Mouse (Mus musculus) embryonic facial prominence, embryonic 13.5 days (tissue): ENCODE results near the gene Gm17428. TPM values are rescaled to one million over a fixed set of nuclear protein-coding genes. Genes with fewer than 3 reads are reported as not detected.
"Not testable (repeated sequence)": the region's sequence is repeated elsewhere in the genome, so short reads cannot be mapped to it uniquely, and the experiment has no call there.

Experiments used
- ATAC-seq: fragments of 200-750 bp; cut with Nextera tagmentation; 2 replicates; pipeline ENCODE4 v1.8.0; 2017; ENCODE audit warnings: low read depth; ENCODE audit not compliant: insufficient number of reproducible peaks, insufficient read depth, low FRiP score, low TSS enrichment
- H3K27ac ChIP-seq: fragments of 300-500 bp; sonication (generic); 2 replicates; pipeline ENCODE4 v1.5.1; 2015; ENCODE audit warnings: moderate library complexity, mild to moderate bottlenecking, inconsistent platforms
- H3K27me3 ChIP-seq: fragments of 300-500 bp; sonication (generic); 2 replicates; pipeline ENCODE4 v1.6.1; 2015; ENCODE audit warnings: mild to moderate bottlenecking, inconsistent platforms
- H3K36me3 ChIP-seq: fragments of 300-500 bp; sonication (generic); 2 replicates; pipeline ENCODE4 v1.6.1; 2015; ENCODE audit warnings: mild to moderate bottlenecking, inconsistent platforms
- H3K4me1 ChIP-seq: fragments of 300-500 bp; sonication (generic); 2 replicates; pipeline ENCODE4 v1.6.1; 2015; ENCODE audit warnings: inconsistent platforms
- H3K4me2 ChIP-seq: fragments of 300-500 bp; sonication (generic); 2 replicates; pipeline ENCODE4 v1.6.1; 2015; ENCODE audit warnings: moderate library complexity, mild to moderate bottlenecking, inconsistent platforms
- H3K4me3 ChIP-seq: fragments of 300-500 bp; sonication (generic); 2 replicates; pipeline ENCODE4 v1.5.1; 2015; ENCODE audit warnings: mild to moderate bottlenecking, inconsistent platforms
- H3K9ac ChIP-seq: fragments of 300-500 bp; sonication (generic); 2 replicates; pipeline ENCODE4 v1.6.1; 2015; ENCODE audit warnings: mild to moderate bottlenecking, inconsistent platforms
- H3K9me3 ChIP-seq: fragments of 300-500 bp; sonication (generic); 2 replicates; pipeline ENCODE4 v1.6.1; 2016; ENCODE audit warnings: inconsistent platforms
- WGBS: fragments of 180-500 bp; shearing (Covaris S2); methylation state at CpG from one replicate; pipeline ENCODE4 v1.1.7; 2015; ENCODE audit warnings: mixed read lengths; 5-methylcytosine and 5-hydroxymethylcytosine counted together
- polyA plus RNA-seq: library from polyadenylated mRNA; unstranded; fragments of >200 nt; fragmentation: Nextera tagmentation; extraction: Ambion mirVana; gene quantifications from 2 replicates; pipeline ENCODE4 v1.2.1, GENCODE M21; 2015

Gene Gm17428
- polyA plus RNA-seq, 1 experiment from 2014 or later = not detected

DNA sequence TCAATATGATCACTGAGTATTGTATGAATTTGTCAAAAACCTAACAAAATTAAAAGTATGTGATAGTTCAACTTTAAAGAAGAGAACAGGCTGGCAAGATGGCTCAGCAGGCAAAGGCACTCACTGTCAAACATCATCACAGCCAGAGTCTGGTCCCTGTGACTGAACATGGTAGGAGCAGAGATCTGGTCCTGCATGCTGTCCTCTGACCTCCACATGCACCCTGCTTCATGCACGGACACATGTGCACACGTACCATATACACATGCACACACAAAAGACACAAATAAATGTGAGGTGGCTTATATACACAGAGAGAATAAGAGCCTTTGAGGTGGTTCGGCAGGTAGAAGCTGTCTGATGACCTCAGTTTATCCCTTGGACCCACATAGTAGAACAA lies 21.3 kb upstream of the Gm17428 start:
- no peak for ATAC-seq
- H3K9me3 ChIP-seq = no peaks in the 10 kb centered on the region
- no peaks in the 10 kb centered on the region for H3K4me1 ChIP-seq
- no peak overlapping the region for H3K4me3 ChIP-seq
- H3K27ac ChIP-seq = no peak overlapping the region
- no peak overlapping the region for H3K9ac ChIP-seq
- H3K36me3 ChIP-seq = no peaks in the 10 kb centered on the region
- WGBS = 83% methylated on average over 3 of the region's 3 CpGs
- no peaks in the 10 kb centered on the region for H3K27me3 ChIP-seq
- H3K4me2 ChIP-seq = no peak overlapping the region

GRCm38 (mm10) chr14:54956533-54956932 lies 20.2 kb upstream of the Gm17428 start:
- H3K36me3 ChIP-seq = no peaks in the 10 kb centered on the region
- no peak for ATAC-seq
- H3K4me2 ChIP-seq = no peak overlapping the region
- 81% methylated on average over 9 of the region's 9 CpGs for WGBS
- no peaks in the 10 kb centered on the region for H3K9me3 ChIP-seq
- no peaks in the 10 kb centered on the region for H3K27me3 ChIP-seq
- H3K4me1 ChIP-seq = 0 out of 2 replicates have a peak, but pooled peaks cover 3% of the 10 kb centered on the region
- H3K4me3 ChIP-seq = no peak overlapping the region
- no peak overlapping the region for H3K27ac ChIP-seq
- H3K9ac ChIP-seq = no peak overlapping the region

DNA sequence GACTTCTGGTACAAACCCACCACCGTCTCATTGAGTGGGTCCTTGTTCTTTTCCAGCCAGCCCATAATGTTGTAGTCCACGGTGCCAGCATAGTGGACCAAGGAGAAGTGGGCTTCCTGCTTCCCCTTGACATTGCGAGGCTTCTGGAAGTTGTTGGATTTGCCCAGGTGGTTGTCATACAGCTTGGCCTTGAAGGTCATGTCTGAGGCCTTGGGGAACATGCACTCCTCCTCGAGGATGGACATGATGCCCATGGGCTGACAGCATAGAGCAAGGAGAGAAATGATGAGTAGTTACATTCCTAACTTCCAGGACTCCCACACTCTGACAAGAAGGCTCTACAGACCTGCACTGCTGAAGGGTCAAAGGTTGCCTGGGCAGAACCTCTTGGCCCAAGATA lies 18.2 kb upstream of the Gm17428 start:
- H3K27ac ChIP-seq = no peak overlapping the region
- no peaks in the 10 kb centered on the region for H3K9me3 ChIP-seq
- H3K4me2 ChIP-seq = no peak overlapping the region
- 75% methylated on average over 4 of the region's 4 CpGs for WGBS
- no peak for ATAC-seq
- H3K27me3 ChIP-seq = no peaks in the 10 kb centered on the region
- no peak overlapping the region for H3K4me3 ChIP-seq
- no peak overlapping the region for H3K9ac ChIP-seq
- H3K36me3 ChIP-seq = no peaks in the 10 kb centered on the region
- 0 out of 2 replicates have a peak, but pooled peaks cover 3% of the 10 kb centered on the region for H3K4me1 ChIP-seq

DNA sequence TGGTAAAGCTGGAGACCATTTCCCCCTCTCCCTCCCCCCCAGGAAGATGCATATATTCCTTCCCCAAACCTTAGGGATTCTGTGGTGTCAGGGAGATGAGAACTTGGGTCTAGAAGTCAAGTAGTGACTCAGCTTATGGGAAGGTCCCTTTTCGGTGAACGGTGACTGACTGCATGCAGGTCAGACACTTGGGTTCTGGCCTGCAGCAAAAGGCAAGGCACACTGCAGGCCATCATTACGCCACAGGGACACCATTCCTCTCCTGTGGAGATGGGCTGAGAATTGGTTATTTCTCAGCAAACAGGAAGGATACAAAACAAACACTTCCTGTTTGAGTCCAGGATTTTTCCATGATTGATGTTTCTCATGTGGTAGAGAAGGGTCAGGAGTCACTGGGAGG lies 17.5 kb upstream of the Gm17428 start:
- H3K27me3 ChIP-seq = no peaks in the 10 kb centered on the region
- no peak overlapping the region for H3K9ac ChIP-seq
- WGBS = 98% methylated on average over 3 of the region's 3 CpGs
- H3K4me2 ChIP-seq = no peak overlapping the region
- no peaks in the 10 kb centered on the region for H3K9me3 ChIP-seq
- H3K4me1 ChIP-seq = 0 out of 2 replicates have a peak, but pooled peaks cover 3% of the 10 kb centered on the region
- ATAC-seq = no peak
- no peaks in the 10 kb centered on the region for H3K36me3 ChIP-seq
- no peak overlapping the region for H3K4me3 ChIP-seq
- no peak overlapping the region for H3K27ac ChIP-seq

- ATAC-seq, H3K4me2 ChIP-seq, H3K9ac ChIP-seq, H3K36me3 ChIP-seq, H3K9me3 ChIP-seq, H3K27me3 ChIP-seq, H3K4me1 ChIP-seq, H3K27ac ChIP-seq, H3K4me3 ChIP-seq: not testable (repeated sequence)
- WGBS = 88% methylated on average over 12 of the region's 12 CpGs
Measured at GRCm38 (mm10) chr14:54959853-54960613, 16.7 kb upstream of the Gm17428 start.

- no peaks in the 10 kb centered on the region for H3K27me3 ChIP-seq
- no peak overlapping the region for H3K27ac ChIP-seq
- 68% methylated on average over 10 of the region's 10 CpGs for WGBS
- 0 out of 2 replicates have a peak, but pooled peaks cover 3% of the 10 kb centered on the region for H3K4me1 ChIP-seq
- H3K4me2 ChIP-seq = no peak overlapping the region
- H3K9me3 ChIP-seq = no peaks in the 10 kb centered on the region
- no peak overlapping the region for H3K9ac ChIP-seq
- ATAC-seq = no peak
- no peaks in the 10 kb centered on the region for H3K36me3 ChIP-seq
- H3K4me3 ChIP-seq = no peak overlapping the region
Measured at GRCm38 (mm10) chr14:54960769-54961168, 16.0 kb upstream of the Gm17428 start.

DNA sequence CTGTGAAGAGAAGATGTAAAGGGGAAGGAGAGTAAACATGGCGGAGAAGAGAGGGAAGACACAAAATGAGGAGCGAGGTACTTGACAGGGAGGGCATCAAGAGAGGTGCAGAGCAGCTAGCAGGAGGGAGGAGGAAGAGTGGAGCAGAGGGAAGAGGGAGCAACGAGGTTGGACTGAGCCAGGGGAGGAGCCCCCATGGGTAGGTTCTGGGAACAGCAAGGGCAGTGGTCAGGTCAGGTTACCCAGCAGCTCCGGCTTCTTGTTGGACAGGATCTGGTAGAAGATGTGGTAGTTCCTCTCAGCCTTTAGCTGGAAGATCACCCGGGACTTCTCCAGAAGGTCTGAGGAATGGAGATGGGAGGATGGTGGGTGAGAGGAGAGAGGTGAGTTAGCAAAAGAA lies 15.2 kb upstream of the Gm17428 start:
- ATAC-seq = no peak
- no peaks in the 10 kb centered on the region for H3K36me3 ChIP-seq
- no peak overlapping the region for H3K4me3 ChIP-seq
- H3K27me3 ChIP-seq = no peaks in the 10 kb centered on the region
- H3K4me2 ChIP-seq = no peak overlapping the region
- H3K27ac ChIP-seq = no peak overlapping the region
- no peak overlapping the region for H3K9ac ChIP-seq
- 77% methylated on average over 5 of the region's 5 CpGs for WGBS
- no peaks in the 10 kb centered on the region for H3K9me3 ChIP-seq
- 0 out of 2 replicates have a peak, but pooled peaks cover 3% of the 10 kb centered on the region for H3K4me1 ChIP-seq

- no peak overlapping the region for H3K4me3 ChIP-seq
- ATAC-seq = no peak
- WGBS = 80% methylated on average over 7 of the region's 7 CpGs
Measured at GRCm38 (mm10) chr14:54962714-54963113, 14.0 kb upstream of the Gm17428 start.

GRCm38 (mm10) chr14:54963727-54964126 lies 13.0 kb upstream of the Gm17428 start:
- no peak for ATAC-seq
- Histone ChIP-seq H3K4me3 (no peak overlapping the region), H3K9ac (no peak overlapping the region), H3K27me3 (no peaks in the 10 kb centered on the region), H3K4me1 (0 out of 2 replicates have a peak, but pooled peaks cover 3% of the 10 kb centered on the region), H3K27ac (no peak overlapping the region), H3K4me2 (no peak overlapping the region), H3K9me3 (no peaks in the 10 kb centered on the region), H3K36me3 (no peaks in the 10 kb centered on the region)
- 92% methylated on average over 11 of the region's 11 CpGs for WGBS

More at GRCm38 (mm10) chr14:54962714-54963113, 14.0 kb upstream of the Gm17428 start:
- H3K27ac ChIP-seq = no peak overlapping the region
- H3K9me3 ChIP-seq = no peaks in the 10 kb centered on the region
- H3K9ac ChIP-seq = no peak overlapping the region
- H3K36me3 ChIP-seq = no peaks in the 10 kb centered on the region
- no peaks in the 10 kb centered on the region for H3K27me3 ChIP-seq
- no peak overlapping the region for H3K4me2 ChIP-seq
- H3K4me1 ChIP-seq = 0 out of 2 replicates have a peak, but pooled peaks cover 3% of the 10 kb centered on the region

DNA sequence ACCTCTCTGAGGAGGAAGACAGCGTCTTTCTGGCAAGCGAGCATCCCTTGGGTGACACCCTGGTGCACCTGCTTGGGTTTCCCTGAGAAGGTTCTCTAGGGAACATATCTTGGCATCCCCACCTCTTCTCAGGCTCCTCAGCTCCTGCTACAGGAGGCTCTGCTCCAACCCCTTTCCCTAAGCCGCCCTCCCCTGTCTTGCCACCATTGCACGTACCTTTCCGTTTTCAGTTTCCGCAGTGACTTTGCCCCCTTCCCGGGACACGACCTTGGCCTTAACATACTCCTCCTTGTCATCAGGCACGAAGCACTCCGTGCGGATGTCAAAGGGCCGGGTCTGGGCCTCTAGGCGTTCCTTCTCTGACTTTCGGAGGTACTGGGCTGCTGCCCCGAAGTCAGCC lies 11.7 kb upstream of the Gm17428 start:
- WGBS = 77% methylated on average over 15 of the region's 15 CpGs
- no peak for ATAC-seq
- no peak overlapping the region for H3K4me3 ChIP-seq

GRCm38 (mm10) chr14:54965631-54966030 lies 11.1 kb upstream of the Gm17428 start:
- WGBS = 59% methylated on average over 6 of the region's 6 CpGs
- Histone ChIP-seq H3K27me3 (no peaks in the 10 kb centered on the region), H3K9me3 (no peaks in the 10 kb centered on the region), H3K9ac (no peak overlapping the region), H3K4me2 (no peak overlapping the region), H3K27ac (no peak overlapping the region), H3K4me1 (0 out of 2 replicates have a peak, but pooled peaks cover 3% of the 10 kb centered on the region), H3K4me3 (no peak overlapping the region), H3K36me3 (no peaks in the 10 kb centered on the region)
- ATAC-seq = no peak

More for the DNA sequence above, 11.7 kb upstream of the Gm17428 start:
- no peaks in the 10 kb centered on the region for H3K9me3 ChIP-seq
- H3K4me1 ChIP-seq = 0 out of 2 replicates have a peak, but pooled peaks cover 3% of the 10 kb centered on the region
- no peak overlapping the region for H3K27ac ChIP-seq
- no peaks in the 10 kb centered on the region for H3K36me3 ChIP-seq
- H3K4me2 ChIP-seq = no peak overlapping the region
- no peaks in the 10 kb centered on the region for H3K27me3 ChIP-seq
- no peak overlapping the region for H3K9ac ChIP-seq

DNA sequence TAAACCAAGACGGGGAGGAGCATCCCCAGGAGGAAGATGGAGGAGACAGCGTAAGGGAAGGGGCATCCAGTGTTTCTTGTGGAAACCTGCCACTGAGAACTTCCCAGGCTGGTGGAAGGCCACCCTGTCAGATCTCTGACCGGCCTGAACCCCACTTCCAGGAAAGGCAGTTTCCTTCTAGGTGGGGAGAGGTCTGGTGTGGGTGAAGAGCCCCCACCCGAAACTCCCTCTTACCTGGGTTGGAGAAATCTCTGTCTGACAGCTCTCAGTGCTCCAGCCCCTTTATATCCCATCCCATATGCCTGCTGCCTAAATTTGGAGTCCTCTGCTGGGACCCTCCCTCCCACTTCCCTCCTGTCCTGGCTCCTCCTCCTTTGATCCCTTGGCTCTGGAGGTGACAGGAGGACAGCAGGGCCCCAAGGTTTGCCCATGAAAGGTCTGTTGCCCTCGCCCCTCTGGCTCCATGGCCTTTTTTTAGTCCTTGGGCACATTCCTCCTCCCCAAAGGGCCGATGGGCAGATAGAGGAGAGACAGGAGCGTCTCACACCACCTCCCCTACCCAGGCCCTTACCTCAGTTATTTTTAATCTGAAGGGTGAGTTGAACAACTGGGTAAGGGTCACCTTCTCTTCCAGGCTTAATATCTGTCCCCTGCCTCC lies 10.3 kb upstream of the Gm17428 start, which contains the start of gene Myh6:
Gene Myh6, minus strand, starts transcription at position 608 of the 658 bp plus-strand sequence.
- no peaks in the 10 kb centered on the region for H3K9me3 ChIP-seq
- WGBS = 71% methylated on average over 7 of the region's 7 CpGs
- H3K4me3 ChIP-seq = no peak within 1 kb of the TSS
- no peak within 1 kb of the TSS for H3K27ac ChIP-seq
- no peaks in the 10 kb centered on the region for H3K27me3 ChIP-seq
- H3K4me2 ChIP-seq = no peak within 1 kb of the TSS
- no peak for ATAC-seq
- no peaks in the 10 kb centered on the region for H3K4me1 ChIP-seq
- H3K36me3 ChIP-seq = no peaks in the 10 kb centered on the region
- H3K9ac ChIP-seq = no peak within 1 kb of the TSS
